Mouse (Mus musculus) frontal cortex, adult 2 months (tissue): Measurements from ENCODE around the gene Psma7. TPM values are rescaled to one million over a fixed set of nuclear protein-coding genes. Genes with fewer than 3 reads are reported as not detected.
A peak's percentile ranks its signal among the peaks of the same experiment; 100 is the strongest.

Experiments
- DNase-seq, 2 experiments: peaks; one replicate each; pipeline ENCODE4 v3.0.0; 2022; ENCODE audit warnings: low spot score in 1 of 2; ENCODE audit errors: extremely low spot score in 1 of 2
- polyA plus RNA-seq: library from polyadenylated mRNA; depleted of rRNA; stranded (reverse); fragments of >200 nt; gene quantifications from 2 replicates; pipeline ENCODE4 v1.2.3, GENCODE M21; 2012; rRNA removed

The Psma7 gene
- 200 and 230 TPM in 2 replicates for polyA plus RNA-seq

DNA sequence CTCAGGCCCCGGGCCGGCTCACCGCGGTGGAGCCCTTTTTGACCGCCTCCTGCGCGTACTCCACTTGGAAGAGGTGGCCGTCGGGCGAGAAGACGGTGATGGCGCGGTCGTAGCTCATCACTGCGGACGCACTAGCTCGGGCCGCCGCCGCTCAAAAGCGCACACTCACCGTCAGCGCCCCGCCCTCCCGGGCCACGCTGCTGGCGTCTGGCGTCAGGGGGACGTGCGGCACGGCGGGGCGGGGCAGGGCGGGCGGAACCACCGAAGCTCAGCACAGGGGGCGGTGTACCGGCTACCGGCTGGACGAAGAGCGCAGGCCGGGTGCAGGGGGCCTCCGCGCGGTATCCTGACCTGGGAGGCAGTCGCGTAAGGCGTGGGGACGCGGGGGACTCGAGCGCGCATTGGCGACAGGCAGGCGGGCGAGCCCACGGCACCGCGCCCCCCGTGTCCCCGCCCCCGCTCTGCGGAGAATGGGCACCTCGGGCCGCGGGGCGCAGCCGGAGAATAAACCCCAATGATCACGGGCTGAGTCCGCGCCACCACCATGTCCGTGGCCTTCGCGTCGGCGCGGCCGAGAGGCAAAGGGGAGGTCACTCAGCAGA, at the start of gene Psma7, which contains the start of gene Ss18l1:
Psma7 (minus strand) TSS at position 178 of the 602 bp plus-strand sequence.
Ss18l1 (plus strand) TSS at position 254 of the 602 bp plus-strand sequence.
- DNase-seq: peak; percentile 72 to 88

DNA sequence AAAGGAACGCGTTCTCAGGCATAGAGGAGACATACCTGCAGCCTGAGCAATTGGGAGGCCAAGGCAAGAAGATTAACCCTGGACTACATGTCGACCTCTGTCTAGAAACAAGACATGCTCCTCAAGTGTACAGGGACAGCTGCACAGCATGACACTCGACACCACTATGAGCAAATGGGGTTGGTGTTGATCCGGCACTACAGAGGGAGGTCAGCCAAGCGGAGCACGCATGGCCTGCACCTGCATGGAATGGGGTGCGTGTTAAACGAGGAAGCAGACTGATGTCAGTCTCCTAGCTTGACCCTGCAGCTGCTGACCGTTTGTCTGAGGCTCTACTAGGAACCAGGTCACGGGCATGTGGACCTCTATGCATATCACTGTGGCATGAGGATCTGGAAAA, 48.1 kb upstream of the Psma7 start:
- DNase-seq: no peak

DNA sequence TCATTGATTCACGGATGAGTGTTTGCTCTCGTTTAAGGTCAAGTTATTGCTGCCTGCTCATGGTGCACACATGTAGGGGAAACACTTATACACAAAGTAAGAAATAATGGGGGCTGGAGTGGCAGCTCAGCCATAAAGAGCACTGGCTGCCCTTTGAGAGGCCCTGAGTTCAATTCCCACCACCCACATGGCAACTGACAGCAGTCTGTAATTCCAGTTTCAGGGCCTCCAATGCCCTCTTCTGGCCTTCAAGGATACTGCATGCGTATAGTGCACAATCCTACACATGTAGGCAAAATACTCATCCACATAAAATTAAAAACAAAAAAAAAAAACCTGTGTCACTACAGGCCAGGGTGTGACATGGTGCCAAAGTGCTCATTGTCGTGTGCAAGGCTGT, 45.2 kb upstream of the Psma7 start:
- no peak for DNase-seq

DNA sequence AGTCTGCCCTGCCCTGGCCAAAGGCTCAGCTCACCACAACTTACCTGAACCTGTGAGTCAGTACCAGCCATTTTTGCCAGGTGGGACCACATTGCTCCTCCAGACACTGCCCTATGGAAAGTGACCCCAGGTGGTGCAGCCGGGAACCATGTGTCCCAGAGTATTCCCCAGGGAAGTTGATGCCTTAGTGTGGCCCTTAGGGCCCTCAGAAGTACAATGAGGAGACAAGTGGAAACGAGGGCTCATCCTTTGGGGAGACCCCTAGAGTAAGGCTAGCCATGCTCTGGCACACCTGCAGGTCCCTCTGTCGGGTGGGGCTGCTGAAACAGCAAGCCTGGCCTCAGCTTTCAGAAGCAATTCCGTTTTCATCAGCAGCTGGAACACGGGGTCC, 44.4 kb upstream of the Psma7 start:
- DNase-seq: no peak

DNA sequence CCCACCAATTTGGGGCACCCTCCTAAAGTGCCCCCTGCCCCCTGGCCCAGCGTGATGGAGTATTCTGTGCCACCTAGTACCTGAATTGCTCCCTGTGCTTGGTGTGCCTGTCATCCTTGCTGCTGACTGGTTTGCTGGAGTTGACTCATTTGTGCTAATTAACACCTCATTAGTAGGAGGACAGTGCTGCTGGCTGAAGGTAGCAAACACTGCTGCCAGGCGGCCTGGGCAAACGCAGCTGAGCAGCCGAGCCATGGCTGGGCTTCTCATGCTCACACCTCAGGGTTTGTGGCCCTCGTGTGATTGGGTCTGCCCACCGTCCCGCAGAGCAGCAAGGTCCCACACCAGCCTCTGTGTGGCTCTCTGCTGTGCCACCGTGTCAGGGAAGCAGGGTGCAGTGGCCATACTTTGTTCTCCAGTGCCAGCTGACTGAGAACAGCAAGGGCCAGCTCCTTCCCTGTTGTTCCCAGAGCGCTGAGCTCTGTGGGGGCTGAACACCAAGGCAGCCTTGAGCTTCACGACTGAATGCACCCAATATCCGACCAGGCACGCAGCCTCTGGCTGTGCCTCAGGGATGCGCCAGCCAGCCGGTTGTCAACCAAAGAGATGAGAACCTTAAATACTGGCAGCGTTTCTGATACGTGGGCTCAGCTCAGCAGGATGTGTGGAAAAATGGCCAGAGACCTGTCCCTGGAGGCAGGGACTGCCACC, 43.8 kb upstream of the Psma7 start:
- DNase-seq: no peak

DNA sequence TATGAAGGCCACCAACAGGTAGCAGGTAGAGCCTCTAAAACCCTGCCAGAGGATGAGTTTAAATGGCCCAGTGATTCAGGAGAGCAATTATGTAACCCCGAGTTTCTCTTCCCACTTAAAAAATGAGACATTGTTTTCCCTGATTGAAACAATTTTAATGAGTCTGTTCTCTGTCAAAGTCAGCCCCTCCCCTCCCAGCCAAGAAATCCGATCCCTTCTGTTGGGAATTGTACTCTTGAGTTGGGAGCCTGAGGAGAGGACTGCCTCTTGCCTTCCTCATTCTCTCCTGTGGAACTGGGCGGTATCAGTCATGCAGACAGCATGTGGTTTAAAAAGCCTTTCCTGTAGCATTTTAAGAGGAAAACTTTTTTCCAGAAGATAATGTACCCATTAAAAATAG, 42.3 kb upstream of the Psma7 start:
- DNase-seq: no peak

DNA sequence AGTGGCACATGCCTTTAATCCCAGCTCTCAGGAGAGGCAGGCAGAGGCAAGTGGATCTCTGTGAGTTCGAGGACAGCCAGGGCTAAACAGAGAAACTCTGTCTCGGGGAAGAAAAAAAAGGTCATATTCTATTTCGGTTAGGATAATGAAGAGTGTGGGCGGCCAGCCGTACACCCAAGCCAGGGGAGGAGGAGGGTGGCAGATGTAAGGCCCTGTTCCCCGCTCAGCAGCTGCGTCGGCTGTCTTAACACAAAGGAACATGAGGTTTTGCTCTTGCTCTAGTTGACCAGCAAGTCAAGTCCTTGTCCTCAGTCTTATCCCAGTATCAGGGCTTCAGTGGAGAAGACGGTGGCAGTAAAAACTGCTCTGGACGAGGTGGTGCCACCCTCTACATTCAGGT, 40.8 kb upstream of the Psma7 start:
- DNase-seq: no peak

DNA sequence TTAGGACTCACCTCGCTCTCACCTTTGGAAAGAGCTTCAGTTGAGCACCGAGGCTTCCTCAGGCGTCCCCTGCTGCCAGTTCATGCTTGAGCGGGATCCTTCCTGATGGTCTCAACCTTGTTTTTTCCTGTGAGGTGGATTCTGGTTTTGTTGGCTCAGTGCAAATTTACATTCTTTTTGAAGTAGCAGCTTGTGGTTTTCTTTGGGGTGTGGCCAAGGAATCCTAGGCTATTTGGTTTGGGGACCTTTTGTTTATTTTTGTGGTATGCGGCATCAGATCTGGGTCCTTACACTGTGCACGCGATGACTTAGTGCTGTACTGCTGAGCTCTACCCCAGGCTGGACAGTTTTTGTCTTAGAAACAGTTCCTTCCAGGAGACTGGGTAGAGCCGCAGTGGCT, 38.4 kb upstream of the Psma7 start:
- no peak for DNase-seq

DNA sequence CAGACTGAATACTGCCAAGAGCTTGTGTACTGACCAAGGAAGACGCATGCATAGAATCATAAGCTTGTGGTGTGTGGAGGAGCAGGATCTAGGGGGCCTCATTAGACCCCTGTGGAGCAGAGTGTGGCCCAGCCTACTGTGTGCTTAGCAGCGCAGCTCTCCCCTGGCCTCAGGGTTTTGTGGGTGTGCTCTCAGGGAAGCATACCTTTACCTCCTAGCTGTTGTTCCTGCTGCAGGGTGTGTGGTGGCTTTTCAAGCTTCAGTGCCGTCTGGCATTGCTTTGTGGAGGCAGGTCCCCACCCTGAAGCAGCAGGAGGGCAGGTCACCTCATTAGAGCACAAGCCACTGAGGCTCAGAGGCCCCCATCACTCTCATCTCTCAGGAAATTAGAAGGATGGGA, 35.4 kb upstream of the Psma7 start:
- DNase-seq: no peak

DNA sequence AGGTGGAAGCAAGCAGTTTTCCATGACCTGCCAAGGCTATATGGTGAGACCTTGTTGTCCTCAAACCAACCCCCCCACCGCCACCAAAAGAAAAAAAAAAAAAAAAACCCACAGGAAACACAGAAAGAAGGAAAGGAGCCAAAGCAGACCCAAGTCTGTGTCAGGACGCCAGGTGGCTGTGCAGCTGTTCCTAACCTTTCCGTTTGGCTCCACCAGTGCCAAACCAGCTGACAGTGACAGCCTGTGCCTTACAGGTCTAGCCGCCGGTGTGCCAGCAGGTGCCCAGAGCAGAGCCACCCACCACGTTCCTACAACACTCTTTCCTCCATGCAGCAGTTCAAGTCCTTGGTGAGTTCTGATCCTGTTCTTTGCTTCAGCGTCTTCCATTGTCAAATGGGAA, 30.7 kb upstream of the Psma7 start:
- DNase-seq: no peak

DNA sequence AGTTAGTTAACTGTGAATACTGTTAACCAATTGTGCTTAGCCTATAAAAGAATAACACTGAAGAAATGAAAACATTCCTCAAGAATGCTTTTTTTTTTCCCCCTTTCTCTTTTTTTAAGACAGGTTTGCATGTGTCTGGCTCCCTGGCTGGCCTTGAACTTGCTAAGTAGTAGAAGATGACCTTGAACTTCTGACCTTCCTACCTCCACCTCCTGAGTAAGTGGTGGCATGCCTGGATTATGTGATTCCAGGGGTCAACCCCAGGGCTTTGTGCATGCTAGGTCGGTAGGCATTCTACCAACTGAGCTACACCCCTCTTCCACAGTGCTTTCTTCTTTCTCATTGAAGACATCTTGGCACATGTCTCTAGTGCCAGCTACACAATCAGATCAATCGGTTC, 29.4 kb upstream of the Psma7 start:
- DNase-seq: no peak

DNA sequence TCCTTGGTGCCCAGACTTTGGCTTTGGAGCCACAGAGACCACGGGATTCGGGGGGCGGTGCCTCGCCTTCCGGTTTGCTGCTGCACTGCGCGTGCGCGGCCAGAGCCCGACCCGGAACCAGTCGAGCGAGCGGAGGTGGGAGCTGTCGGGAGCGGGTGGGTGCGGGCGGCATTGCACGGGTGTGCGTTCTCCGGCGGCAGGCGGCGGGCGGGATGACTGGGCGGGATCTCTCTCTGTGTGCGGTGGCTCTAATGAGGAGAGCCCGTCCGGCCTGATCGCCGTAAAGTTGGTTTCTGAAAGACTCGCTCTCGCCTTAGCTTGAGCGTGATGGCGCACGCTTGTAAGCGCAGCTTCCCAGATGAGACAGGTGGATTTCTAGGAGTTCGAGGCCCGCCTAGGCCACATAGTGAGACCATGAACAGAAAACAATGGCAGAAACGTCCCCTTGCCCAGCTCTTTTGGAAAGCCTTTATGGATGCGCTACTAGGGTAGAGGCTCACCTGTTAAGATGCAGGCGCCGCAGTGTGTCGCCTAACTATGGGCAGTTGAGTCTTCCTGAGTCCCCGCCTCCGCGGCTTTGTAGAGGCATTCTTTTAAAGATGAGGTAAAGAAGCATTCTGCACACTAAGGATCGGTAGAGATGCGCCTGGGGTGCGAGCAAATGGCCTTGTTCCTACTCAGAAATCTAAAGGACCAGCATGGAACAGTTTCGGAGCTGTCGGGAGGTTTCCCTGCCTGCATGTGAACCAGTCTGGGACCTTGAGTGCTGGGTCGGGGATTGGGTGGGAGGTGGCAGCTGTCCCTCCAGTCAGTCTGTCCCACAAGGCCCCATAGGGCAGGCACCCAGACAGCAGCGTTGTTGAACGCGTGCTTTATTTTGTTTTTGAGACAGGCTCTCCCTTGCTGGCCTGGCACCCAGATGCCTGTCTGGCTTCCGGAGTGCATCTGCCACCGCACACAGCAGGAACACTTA, 28.5 kb upstream of the Psma7 start, which contains the start of gene Mtg2:
Mtg2 (plus strand) TSS at position 108 of the 973 bp plus-strand sequence.
- DNase-seq: peak; percentile 91 to 97

DNA sequence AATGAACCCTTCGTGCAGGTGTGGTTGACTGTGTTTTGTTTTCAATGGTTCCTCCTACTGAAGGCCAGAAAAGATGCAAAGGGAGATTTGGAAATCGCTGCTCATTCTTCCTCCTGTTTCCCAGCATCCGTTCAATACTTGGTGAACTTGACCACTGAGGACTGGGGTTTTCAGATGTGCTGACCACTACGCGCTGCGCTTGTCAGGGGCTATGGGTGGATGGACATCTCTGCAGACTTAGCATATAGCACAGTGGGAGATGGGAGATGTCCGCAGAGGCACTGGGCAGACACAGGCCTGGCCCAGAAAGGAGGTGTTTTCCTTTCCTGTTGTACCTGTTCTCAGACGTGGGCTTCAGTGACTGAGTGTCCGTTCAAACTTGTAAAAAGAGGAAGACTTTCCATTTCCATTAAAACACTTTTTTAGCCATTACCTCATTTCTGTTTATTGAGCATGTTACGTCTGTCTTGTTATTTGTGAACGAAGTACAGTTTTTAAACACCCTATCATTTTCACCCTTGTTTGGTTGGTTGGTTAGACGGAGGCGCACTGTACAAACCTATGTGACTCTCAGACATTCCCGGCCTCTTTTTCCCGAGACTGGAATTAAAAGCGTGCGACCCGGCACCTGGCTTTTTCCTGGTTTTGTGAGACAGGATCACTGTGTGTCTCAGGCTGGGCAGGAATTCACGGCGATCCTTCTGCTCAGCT, 27.7 kb upstream of the Psma7 start:
- DNase-seq: no peak

DNA sequence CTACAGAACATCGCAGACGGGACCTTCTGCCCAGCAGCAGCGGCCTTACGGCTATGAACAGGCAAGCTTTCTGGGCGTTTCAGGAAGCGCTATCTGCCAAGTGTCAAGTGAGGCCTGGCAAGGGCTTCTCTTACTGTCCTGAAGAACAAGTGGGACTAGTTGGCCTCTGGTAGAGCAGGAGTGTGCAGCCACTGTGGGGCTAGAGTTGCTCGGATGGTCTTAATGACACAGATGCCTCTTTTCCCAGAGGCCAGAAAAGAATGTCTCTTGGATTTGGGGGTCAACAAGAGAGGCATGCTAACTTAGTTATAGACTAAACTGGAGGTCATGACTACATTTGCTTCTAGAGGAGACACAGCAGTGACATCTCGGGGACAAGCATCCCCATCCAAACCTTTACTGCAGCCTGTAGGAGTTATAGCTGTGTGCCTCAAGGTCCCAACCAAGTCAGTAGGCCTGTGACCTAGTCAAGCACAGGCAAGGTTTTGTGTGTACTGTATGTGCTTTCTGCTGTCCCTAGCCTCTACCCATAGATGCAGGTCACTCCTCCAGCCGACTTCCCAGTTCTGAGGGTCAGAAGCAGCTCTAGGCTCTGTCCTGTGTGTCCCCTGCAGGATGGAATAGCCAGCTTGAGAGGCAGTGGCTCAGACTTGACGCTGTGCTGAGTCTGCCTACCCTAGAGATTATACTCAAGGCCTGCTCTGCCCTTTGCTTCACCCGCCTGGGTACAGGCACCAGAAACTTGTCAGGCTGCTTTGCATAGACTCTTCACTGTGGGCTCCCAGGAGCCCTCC, 21.3 kb upstream of the Psma7 start:
- DNase-seq: no peak

DNA sequence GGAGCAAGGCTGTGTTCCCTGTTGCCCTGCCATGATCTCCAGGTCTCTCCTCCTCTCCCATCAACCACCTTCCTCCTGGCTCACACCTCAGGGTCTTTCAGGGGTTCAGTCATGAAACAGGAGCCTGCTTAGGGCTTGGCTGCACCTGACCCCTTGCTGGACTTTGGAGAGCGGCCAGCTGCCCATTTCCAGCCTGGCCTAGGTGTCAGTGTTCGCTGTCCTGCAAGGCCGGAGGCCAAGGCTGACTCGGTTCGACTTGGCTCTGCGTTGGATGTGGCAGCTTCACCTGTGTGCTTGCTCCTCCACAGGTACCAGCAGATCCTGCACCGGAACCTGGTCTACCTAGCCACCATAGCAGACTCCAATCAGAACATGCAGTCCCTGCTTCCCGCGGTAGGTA, 10.8 kb upstream of the Psma7 start:
- no peak for DNase-seq

DNA sequence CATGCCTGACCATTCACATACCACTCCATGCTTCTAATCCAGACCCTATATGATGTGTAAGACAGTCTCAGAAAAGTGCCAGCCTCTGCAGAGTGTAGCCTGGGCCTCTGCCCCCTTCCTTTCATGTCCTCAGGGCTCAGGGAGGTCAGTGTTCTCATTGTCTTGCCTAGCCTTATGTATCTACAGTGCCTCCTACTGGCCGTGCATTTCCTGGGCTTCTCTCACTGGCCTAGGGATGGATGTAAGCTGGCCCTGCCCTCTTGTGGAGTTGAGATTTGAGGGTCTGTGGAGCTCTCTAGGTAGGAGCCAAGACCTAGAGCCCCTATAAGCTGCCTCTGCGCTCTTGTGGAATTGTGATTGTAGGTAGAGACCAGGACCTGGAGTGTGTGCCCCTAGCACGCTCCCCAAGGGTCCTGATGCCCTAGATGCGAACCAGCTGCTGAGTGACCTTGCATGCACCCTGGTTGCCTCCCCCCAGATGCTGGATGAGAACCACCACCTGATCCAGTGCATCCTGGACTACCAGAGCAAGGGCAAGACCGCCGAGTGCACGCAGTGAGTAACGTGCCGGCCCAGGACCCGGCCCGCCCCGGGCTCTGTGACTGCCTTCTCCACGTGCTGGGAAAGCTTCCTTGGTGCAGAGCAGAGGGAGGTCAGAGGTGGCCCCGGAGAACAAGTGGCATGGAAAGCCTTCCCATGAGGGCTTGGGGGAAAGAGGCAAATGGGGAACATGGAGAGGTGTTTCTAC, 9.9 kb upstream of the Psma7 start:
- peak in 1 of 2 experiments; percentile 33 for DNase-seq

DNA sequence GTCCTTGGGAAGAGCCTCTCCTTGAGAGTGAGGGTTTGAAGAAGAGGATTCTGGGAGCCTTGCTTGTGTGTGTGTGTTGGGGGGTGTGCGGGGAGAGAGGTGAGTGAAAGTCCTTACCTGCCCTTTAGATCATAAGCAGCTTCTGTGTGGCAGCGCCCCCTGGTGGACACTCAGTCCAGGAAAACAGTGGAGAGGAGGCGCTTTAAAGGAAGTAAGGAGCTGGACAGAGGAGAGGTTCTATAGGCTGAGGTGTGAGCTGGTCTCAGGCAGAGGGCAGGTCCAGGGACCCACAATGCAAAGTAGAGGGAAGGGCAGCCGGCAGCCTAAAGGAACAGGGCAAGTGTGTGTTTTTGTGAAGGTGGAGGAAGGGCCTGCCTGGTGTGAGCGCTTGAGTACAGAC, 8.8 kb upstream of the Psma7 start:
- peak; percentile 41 to 91 for DNase-seq

DNA sequence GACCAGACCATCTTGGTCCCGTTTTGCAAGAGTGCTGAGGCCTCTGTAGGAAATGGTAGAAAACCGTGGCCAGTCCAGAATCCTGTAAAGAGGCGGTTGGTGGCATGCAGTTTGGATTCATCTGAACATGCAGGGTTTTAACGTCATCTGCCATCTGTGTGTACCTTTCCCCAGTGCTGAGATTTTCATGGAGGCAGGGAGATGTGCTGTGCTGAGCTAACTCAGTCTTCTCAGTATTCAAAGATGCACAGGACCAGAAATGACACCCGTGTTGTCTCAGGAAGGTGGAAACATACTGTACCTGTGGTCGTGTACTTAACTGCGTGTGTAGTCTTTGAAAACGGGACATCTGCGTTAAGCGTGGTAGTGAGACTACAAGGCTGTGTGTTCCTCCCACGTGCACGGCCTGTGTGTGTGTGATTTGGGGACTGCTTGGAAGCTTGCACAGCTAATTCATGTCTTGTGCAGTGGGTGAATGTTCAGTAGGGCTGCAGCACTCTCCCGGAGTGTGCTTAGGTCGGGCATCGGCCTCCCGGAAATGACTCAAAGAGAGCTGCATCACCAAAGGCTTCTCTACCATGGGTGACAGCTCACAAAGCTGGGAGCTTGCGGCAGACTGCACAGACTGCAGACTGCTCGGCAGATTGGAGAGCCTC, 5.9 kb upstream of the Psma7 start:
- DNase-seq: peak in 1 of 2 experiments; percentile 66

DNA sequence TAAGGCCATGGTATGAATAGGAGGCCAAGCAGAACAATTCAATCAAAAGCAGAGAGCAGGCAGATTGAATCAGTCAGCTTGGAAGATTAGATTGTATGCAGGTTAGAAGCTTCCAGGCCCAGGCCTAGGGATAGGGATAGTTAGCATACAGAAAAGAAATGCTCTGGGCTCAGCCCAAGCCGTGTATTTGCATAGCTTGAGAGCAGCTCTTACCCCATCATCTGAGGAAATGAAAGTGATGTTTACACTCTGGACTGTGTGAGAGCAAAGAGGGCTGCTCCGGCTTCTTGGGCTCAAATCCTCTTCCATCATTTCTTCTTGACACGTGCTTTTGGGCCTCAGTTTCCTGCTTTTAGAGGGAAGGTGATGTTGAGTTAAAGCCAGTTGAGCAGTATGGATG, 5.3 kb upstream of the Psma7 start:
- DNase-seq: no peak
